Mouse (Mus musculus) CD4-positive, CD25-positive, alpha-beta regulatory T cell (primary cell): ENCODE data around the gene Sirpb1b. TPM values are rescaled to one million over a fixed set of nuclear protein-coding genes. Genes with fewer than 3 reads are reported as not detected.

Source experiments
- polyA plus RNA-seq: library from polyadenylated mRNA; unstranded; fragments of 100-300 nt; shearing (Covaris generic); gene quantifications from one replicate; pipeline ENCODE4 v1.2.1, GENCODE M21; 2017

Sirpb1b gene
- polyA plus RNA-seq: 0.20 TPM

GRCm38 (mm10) chr3:15574887-15575286, at the start of gene Sirpb1b:
Gene Sirpb1b, minus strand, starts transcription at chr3:15575065.

Other genes with a start within 250 kb of the Sirpb1b start
- 0.30 TPM for gene Gm9733, start 242.8 kb downstream of the Sirpb1b start, polyA plus RNA-seq
- 0.22 TPM for gene Sirpb1a, start 148.5 kb downstream of the Sirpb1b start, polyA plus RNA-seq